Mouse (Mus musculus): Measurements from ENCODE around the gene Tmprss6.
A peak's percentile ranks its signal among the peaks of the same experiment; 100 is the strongest.

Tmprss6 gene

DNA sequence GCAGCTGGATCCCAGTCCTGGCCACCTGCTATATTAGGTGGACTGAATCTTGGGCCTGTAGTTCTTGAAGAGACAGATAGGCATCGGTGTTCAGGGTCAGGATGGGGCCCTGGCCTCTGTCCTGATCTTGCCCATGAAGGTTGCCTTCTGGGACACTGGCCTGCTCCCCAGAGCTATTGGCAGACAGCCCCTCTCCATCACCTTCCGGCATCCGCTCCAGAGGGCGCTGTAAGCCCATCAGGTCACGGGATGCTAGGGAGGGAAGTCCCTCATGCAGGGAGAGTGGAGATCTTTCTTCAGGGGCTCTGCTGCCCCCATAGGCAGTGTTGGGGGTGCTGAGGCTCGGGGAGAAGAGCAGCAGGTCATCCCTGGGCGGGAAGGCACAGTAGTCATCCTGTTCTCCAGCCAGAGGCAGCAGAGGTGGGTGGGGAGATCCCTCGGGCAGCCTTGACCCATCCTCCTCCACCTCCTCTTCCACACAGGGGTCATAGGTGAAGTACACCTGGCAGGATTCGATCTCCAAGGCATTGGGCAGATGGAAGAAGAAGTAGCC is 13.1 kb upstream of the Tmprss6 start:
- no peak for DNase-seq

DNA sequence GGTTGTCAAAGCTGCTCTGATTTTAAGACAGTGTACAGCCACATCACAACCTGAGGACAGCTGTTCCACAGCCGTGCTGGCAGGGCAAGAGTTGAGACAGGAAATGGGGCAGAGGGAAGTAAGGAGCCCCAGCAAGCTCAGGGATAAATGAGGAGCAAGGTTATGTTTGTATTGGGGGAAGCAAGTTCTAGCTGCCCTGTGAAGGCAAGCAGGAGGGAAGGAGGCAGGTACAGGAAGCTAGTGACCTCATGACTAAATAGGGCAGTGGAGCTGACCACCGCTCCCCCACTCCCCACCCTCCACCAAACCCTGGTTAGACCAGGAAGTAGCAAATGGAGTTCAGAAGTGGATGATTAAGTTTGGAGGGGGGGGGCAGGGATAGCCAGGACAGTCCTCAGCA is 12.6 kb upstream of the Tmprss6 start:
- DNase-seq = no peak

DNA sequence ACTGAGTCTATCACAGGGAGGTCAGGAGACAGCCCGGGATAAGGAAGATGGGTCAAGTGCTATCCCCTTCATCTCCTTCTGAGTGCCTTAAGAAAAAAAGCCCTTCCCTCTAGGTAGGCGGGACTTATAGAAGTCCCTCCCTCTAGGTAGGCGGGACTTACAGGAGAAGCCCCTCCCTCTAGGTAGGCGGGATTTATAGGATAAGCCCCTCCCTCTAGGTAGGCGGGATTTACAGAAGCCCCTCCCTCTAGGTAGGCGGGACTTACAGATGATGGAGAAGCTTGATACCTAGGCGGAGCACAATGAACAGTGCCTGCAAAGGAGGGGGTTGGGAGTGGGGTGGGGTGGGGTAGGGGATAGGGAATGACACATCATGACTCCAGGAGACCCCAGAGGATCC is 11.7 kb upstream of the Tmprss6 start:
- no peak for DNase-seq

DNA sequence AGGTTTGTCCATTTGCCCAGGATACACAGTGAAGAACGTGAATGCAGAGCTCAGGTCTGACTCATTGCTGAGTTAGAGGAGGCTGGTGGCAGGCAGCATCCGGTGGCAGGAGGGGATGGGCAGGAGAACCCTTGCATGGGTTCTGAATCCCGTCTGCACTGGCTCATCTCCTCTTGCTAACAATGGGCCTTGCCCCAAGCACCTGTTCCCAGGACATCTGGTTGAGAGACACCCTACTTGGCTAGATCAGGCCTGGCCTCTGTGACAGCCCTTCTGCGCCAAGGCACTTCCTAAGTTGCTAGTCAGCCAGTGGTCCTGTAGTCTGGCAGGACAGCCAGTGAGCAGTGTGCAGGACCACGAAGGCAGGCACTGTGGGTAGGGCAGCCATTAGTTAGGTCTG is 11.0 kb upstream of the Tmprss6 start:
- no peak for DNase-seq

DNA sequence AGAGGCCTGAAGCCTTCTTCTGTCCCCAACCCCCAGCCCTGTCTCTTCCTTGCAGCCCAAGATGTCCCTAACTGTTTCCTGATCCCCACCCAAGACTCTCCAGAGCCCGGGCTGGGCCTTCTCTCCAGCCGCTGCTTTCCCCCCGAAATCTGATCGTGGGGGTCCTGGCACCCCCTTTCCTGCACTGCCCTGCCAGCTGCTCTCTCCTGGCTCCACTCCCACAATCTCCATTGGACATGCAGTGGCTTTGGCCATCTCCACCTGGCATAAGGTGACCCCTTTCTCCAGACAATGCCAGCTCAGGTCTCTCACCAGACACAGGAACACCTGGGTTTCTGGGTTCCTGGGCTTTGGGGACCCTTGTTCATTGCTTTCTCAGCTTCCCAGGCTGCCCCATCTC is 9.6 kb upstream of the Tmprss6 start:
- DNase-seq = no peak

DNA sequence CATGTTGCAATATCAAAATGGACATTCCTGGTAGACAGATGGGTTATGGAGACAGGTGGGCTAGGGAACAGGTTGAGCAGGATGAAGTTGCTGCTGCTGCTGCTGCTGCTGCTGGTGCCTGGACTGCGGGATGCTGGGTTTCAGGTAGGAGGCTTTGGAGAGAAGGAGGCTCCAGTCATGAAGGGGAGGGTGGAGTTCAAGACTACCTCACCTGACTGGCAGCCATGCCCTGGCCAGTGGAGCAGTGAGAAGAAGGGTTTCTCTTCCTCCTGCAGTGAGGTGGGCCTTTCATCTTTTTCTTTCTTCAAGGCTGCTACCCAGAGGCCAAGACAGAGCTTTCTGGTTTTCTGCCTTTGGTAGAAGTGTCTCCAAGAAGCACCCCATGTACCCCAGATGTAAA is 8.4 kb upstream of the Tmprss6 start:
- no peak for DNase-seq

DNA sequence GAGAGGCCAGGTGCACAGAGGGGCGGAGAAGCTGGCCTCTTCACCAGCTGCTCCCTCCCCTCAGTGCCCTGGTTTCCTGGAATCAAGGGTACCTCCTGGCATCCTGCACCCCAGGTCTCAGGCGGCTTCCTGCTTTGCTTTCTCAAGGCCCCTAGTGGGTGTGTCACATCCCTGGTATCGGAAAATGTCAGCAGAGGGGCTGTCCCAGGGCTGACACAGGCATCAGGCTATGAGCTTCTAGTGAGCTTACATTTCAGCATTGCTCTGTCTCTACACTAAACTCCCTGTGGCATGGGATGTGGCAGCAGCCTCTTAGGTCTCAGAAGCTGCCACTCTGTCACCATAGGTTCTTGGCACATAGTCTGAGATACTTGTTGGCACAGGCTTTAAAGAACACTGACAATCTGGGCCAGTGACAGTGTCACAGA is 7.2 kb upstream of the Tmprss6 start:
- no peak for DNase-seq

DNA sequence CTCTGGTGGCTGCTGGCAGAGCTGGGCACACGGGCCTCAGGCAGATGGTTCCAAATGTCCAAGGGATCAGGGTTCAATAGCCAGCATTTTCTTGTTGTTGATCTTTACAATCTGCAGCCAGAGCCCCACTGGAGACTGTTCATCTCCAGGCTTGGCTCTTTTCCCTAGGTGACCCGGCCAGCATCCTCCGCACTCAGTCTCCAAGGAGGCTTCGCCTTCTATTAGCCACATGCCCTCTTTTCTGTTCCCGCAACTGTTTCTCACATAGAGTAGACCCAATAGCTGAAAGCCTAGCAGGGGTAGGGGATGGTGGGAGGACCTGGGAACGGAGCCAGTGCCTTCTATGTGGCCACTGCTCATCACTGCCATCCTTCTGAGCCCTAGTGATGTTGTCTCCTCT is 5.0 kb upstream of the Tmprss6 start:
- no peak for DNase-seq

DNA sequence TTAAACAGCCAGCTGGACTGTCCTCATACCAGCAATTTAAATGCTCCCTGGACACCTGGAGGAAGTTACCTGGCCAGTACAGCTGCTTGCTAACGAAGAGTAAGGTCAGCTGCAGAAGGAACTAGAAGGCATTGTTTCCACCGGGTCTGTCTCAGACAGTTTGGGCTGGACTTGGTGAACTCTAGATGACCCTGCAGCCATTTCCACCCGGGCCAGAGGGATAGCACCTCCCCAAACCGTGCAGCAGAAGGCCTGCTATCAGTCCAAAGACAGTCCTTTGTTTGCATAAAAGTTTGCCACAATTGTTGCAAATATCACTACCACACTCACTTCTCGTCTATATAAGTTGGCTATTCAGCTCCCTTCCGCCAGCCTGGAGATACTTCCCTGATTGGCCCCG is 3.5 kb upstream of the Tmprss6 start:
- DNase-seq = no peak

DNA sequence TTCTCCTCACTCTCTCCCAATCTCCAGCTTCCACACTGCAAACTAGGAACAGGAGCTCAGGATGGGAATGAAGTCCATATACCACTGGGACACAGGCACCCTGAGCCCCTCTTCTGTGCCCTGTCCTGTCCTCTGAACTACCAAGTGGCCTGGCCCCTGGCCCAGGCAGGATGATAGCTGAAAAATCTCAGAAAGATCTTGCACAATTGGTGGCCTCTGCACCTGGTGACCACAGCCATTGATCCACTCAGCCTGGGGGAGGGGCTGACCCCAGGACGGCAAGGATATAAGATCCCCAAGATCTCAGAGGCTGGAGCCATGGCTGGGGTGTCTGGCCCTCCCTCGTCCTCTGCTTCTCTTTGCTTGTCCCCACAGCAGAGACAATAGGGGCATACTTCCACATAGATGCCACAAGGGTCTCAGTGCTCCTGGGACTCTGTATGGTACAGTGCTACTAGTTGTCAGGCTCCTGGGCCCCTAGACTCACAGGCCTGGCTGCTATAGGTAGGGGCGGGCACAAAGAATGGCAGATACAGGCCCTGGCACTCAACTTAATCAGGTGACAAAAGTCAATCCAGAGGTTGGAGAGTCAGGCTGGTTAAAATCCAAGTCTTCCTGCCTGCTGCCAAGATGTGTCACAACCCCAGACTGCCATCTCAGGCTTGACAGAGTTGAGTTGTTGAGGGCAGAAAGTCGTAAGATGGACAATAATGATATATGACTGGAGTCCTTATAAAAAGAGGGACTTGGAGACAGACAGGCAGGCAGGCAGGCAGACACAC is 2.3 kb upstream of the Tmprss6 start:
- DNase-seq = no peak

DNA sequence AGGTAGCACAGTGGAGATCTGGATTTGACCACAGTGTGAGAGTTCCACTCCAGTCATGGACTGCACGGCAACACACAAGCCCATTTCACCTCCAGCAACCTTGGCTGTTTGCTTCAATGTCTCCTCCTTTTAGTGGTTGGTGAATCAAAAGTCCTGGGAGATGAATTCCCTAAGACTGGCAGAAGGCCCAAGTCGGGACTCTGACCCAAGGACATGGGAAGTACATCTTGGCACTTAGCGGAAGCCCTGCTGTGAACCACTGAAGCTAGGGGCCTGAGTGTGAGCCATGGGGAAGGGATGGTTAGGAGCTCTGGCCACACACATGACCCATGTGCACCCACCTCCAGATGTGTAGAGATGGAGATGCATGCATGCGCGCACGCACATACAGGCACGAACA is 864 bp downstream of the Tmprss6 start:
- no peak for DNase-seq

DNA sequence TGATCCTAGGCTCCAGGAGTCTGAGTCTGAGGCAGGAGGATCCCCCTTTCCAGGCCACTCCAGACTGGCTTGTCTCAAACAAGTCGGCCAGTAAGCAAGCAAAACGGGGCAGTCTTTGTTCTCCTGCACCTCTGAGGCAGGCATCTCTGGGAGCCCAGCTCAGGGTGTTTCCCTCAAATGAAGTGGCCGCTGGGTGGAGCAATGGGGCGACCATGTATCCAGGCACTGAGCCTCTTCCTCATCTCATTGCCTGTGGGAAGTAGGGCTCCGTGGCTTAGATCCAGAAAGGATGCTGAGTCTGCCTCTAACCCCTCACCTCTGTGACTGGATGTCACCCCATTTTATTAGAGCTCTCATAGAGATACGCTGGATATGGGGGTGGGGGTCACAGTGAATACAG is 1.6 kb downstream of the Tmprss6 start:
- no peak for DNase-seq

DNA sequence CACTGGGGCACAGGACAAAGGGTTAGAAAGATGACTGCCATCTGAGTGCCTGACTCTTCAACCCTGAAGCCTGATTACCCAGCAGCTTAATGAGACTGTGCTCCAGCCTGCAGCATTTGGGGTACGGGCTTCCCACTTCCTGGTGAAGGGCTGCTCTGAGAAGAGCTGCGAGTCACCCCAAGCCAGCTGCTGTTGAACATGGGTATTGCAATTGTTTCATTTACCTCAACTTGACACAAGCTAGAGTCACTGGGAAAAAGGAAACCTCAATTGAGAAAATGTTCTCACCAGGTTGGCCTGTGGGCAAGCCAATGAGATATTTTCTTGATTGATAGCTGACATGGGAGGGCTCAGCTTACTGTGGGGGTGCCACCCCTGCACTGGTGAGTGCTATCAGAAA is 5.5 kb downstream of the Tmprss6 start:
- no peak for DNase-seq

DNA sequence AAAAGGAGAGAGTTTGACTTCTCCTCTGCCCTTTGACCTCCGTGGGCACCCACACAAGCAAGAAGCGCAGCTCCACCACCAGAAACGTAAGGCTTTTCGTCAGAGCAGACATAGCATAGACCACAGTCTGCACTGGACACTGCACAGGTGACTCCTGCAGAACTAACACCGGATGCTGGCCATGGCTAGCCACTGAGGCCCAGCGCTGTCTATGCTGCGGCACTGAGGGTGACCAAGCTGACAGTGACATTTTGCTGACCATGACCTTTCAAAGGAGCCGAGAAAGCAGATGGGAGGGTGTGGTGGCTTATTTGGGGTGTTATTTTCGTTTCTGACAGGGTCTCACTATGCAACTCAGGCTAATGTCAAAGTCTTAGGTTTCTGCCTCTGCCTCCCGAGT is 11.2 kb downstream of the Tmprss6 start:
- no peak for DNase-seq

DNA sequence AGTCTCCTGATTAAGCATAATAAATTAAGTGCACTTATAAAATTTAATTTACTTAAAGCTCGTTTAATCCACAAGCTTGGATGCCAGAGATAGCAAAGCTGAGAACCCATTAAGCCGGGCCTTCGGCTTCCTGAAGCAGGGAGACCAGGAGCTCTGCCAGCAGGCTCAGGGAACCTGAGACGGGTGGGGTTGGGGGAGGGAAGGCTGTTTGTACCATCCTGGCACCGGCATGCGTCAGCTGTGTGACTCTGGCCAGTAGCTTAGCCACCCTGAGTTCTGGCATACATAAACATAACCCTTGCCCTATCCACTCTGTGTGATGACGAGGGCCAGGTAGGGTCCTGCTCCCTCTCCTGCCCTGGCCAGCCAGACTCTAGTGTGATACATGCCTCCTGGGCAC is 12.4 kb downstream of the Tmprss6 start:
- peak; percentile 27 for DNase-seq

DNA sequence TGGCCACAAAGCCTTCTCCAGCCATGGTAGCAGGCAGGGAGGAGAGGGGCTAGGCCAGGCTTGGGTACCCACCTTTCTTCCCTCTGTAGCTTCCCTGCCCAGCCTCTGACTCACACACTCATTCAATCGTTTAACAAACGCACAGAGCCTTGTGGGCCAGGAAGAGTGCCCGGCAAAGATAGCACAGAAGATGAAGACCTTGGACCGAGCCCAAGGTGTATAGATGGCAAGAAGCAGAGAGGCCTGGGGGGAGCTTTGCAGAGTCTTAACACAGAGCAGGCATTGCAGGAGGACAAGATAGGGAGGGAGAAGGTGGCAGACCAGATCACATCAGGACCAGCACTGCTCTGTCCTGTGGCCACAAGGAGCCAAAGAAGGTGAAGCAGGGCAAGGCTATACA is 13.3 kb downstream of the Tmprss6 start:
- DNase-seq = no peak

DNA sequence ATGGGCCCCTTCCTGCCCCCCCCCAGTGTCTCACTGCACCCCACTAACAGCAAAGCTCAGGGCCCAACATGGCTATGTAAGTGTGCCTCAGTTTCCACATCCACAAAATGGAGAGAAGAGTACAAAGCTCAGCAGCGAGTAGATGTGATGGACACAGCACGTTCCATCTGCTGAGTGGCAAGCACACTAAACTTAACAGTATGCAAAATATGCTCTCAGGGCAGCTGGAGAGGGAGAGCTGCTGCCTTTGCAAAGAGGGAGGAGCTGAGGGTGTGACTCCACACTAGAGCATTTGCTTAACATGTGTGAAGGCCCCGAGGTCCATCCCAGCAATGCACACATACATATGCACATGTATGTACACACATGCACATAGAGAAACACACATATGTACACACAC is 15.5 kb downstream of the Tmprss6 start:
- DNase-seq = no peak

DNA sequence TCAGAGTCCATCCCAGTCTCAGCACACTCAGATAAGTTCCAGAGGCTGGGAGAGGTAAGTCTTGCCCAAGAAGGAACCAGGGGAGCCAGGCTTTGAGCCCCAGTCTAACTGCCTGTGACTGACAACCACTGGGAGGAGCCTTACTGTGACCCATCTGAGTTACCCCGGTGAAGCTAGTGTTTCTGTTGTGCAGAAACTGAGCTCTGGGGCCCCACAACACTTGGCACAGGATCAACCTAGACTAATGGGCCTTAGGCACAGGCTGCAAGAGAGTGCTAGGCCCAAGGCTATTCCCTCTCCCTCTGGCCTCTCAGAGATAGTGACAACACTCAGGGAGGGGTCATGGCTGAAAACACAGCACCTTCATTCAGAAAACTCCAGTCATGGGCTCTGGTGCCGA is 17.2 kb downstream of the Tmprss6 start:
- no peak for DNase-seq

DNA sequence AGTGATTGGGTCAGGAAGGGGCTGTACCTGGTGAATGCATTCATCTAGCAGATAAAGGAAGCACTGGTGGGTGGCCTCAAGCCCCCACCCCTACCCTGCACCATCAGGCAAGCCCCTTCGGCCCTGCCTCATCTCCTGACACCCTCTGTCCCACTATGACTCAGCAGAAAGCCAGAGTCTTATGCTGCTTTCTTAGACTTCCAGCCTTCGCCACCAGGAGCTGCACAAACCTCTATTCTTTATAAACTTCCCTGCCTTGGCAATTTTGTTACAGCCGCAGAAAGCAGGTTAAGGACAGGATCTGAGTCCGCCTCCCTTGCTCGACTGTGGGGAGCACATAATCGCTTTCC is 18.0 kb downstream of the Tmprss6 start:
- DNase-seq = no peak

DNA sequence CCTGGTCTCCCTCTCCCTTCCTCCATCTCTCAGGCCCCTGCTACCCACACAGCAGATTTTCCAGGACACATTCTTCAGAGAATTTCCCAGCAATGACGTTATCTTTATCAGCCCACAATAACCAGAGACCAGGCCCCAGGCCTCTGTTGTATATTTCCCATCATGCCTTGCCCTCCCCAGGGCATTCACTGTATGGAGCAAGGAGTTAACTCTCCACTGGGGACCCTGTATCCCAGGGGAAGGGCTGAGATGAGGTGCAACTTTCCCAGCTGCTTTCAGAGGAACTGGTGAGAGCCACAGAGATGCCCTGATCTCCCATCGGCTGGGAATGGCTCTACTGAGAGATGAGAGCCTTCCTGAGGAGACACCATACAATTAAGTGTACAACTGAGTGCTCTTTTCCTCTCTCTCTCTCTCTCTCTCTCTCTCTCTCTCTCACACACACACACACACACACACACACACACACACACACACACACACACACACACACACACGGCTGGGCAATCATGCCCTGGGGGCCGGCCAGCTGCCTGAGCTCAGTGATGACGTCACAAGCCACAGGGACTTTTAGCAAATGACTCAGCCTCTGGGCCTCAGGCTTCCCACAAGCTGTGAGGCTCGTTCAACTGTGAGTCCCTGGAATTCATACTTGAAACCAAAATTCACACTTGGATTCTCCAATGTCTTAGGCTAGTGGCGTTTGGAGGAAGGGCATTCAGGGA is 18.6 kb downstream of the Tmprss6 start:
- DNase-seq = peak; percentile 41

DNA sequence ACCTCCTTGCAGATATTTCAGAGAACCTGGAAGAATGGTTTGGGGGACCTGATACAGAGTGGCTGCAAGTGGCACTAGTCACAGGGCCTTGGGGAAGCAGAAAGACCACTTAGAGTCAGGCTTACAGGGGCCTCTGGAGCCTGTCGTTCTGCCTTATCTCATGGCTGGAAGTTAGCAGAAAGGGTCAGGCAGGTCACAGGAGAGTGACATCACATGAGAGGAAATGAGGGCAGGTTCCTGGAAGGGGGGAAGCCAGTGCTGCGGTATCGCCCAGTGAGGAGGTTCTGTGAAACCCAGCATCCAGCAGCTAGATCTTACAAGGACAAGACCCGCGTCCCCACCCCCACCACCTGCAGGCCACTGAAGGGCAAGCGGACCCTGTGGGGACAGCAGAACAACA is 19.3 kb downstream of the Tmprss6 start:
- DNase-seq = peak; percentile 38

DNA sequence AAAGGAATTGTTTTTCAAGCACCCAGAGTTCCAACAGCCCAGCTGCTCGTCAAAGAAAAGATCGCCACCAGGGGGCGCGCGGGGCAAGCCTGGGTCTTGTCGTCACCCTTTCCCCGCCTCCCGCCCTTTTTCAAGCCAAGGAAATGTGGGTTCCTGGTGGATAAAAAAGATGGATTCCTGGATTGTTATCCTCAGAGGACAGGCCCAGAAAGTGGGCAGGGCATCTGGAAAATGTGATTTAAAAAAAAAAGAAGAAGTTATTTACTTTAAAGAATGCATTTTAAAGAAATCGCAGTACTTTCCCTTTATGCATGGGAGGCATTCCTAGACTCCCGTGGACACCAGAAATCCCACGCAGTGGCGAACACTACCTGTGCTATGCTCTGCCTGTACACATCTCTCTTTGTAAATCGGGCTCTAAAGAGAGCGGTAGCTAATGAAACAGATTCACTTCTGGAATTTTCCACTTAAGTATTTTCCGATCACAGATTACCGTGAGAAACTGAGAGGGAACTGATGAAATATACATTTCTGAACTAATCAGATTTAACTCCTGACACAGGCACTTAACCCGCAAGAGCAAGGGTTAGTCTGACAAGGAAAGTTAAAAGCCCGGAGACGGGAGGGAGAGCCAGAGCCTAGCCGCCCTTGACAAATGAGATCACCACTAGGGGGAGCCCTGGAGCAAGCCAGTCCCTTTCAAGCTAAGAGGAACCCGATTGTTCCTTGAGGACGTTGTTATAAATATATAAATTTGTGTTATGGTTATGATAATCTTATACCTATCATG is 20.5 kb downstream of the Tmprss6 start:
- DNase-seq = peak; percentile 96

DNA sequence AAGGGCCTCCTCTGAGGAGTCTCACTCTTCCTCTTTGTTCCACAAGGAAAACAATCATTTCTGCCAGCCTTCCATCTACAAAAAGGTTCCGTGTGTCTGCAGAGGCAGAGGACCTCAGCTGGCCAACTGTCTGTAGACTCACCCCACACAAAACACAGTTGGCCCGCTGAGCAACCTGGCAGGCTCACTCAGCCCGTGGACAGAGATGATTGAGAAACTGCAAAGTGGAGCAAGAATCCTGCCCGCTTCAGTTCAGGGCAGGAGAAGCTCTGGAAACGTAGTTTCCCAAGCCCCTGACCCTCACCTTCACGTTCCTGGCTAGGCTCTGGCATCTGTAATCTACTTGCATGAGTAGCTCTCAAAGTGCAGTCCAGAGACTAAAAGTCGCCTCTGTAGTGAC is 21.3 kb downstream of the Tmprss6 start:
- no peak for DNase-seq

DNA sequence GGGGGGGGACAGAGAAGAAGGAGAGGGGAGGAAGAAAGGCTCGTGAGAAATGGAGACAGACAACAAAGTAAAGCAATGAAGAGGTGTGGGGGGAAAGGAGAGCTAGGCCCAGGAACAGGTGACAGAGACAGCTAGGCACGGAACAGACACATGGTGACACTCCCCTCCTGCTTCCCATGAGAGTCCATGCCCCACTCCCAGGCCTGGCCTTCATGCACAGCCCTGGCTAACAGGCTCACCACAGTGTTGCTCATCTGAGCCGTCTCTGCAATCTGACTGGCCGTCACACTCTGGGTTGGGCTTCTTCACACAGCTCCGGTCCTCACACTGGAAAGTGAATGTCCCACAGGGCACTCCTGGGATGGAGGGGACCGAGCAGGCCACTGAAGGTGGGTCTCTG is 24.6 kb downstream of the Tmprss6 start:
- DNase-seq = no peak
